16 mouse cellular contexts compared by ENCODE assay signal in the genomic region with DNA sequence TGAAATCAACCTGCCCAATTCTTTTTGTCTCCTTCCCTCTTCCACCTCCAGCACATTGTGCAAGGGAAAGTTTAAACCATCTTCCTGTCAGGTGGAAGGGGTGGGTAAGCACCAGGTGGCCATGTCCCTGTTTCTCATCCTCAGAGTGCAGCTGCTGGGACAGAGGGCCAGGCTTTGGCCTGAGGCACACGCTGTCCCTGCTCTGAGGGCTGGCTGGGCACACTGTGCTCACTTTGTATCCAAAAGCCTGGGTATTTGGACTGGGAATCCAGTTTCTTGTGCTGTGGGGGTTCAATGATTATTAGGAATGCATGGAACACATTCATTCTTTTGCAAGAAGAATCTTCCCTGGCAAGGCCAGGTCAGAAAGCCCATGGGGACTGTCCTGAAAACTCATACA.
DNase-seq lines count a peak whose midpoint lies in the region; ATAC-seq and TF ChIP-seq lines count a peak whose summit lies in the region.
"Had no signal": no experiment of that assay in that cellular context is flagged by ENCODE, and none has a peak within 500 bp of the region (broad histone marks: within the 10 kb centered on the region; RNA-seq: fewer than 3 reads in every experiment).

No protein-coding gene starts in this region.

- TF ChIP-seq CTCF in cerebellum, adult 2 months (IDR thresholded peaks at IDR 0.05; ENCODE audit: borderline replicate concordance, insufficient read depth, low read depth, low read length) = no peak
- no peak for TF ChIP-seq CTCF in intestine, postnatal 0 days (IDR thresholded peaks at IDR 0.05; ENCODE audit: low read depth)

- no peak overlapping the region for H3K4me3 ChIP-seq in cerebellum, adult 2 months (replicated peaks; ENCODE audit: insufficient read depth, low read depth, low read length)
- no peak overlapping the region for H3K4me3 ChIP-seq in intestine, postnatal 0 days (ENCODE audit: low read depth, low read length)
- H3K4me3 ChIP-seq: embryonic facial prominence, embryonic 10.5 days; megakaryocyte, embryonic 14.5 days had no signal

- ATAC-seq in intestine, postnatal 0 days = no peak

- no peak overlapping the region for H3K4me2 ChIP-seq in intestine, postnatal 0 days (replicated peaks; ENCODE audit: low read depth)

- 47% methylated on average over 1 of the region's 1 CpGs for WGBS in cerebellum, adult 2 months
- 100% methylated on average over 1 of the region's 1 CpGs for WGBS in intestine, postnatal 0 days

- peak; percentile 7 to 17 for DNase-seq in cerebellum, adult 2 months
- DNase-seq in cerebellum, adult 8-10 months = no peak
- peak; percentile 4 to 19 for DNase-seq in left cerebral cortex, adult 18-20 months (ENCODE audit: low spot score in 2 of 2)
- DNase-seq in left cerebral cortex, adult 8-10 months (ENCODE audit: low spot score in 2 of 2) = no peak
- DNase-seq in cerebellum, postnatal 25 days = peak; percentile 5 to 7
- DNase-seq in left cerebral cortex, postnatal 14 days (ENCODE audit: low spot score in 2 of 2) = peak; percentile 27
- DNase-seq in thymus, postnatal 10 days (ENCODE audit: low spot score in 2 of 2) = no peak
- DNase-seq: adrenal gland, adult 8-10 months; heart, postnatal 14 days; liver; lung, adult 2 months; right cerebral cortex, postnatal 25 days; thymus, postnatal 25 days had no signal

- H3K9me3 ChIP-seq in intestine, postnatal 0 days (ENCODE audit: control insufficient read depth) = no peaks in the 10 kb centered on the region
- H3K9me3 ChIP-seq: embryonic facial prominence, embryonic 10.5 days had no signal

- intact Hi-C loops in left cerebral cortex, postnatal 14 days (cut with DNase I) = no loop called here

- H3K9ac ChIP-seq in intestine, postnatal 0 days (ENCODE audit: low read depth, low read length) = no peak overlapping the region

- no peak for TF ChIP-seq POLR2A in cerebellum, adult 2 months (IDR thresholded peaks at IDR 0.05; ENCODE audit: borderline replicate concordance, insufficient read depth, low read length)

- H3K36me3 ChIP-seq in intestine, postnatal 0 days (ENCODE audit: control insufficient read depth, insufficient read depth) = no peaks in the 10 kb centered on the region
- H3K36me3 ChIP-seq: embryonic facial prominence, embryonic 10.5 days had no signal

- H3K4me1 ChIP-seq in cerebellum, adult 2 months (ENCODE audit: control insufficient read depth, insufficient read depth, low read length) = no peaks in the 10 kb centered on the region
- no peaks in the 10 kb centered on the region for H3K4me1 ChIP-seq in intestine, postnatal 0 days (replicated peaks; ENCODE audit: control insufficient read depth, insufficient read depth, low read length)
- H3K4me1 ChIP-seq: embryonic facial prominence, embryonic 10.5 days; megakaryocyte, embryonic 14.5 days had no signal

- no peaks in the 10 kb centered on the region for H3K27me3 ChIP-seq in cerebellum, adult 2 months (ENCODE audit: control insufficient read depth, insufficient read depth, low read length)
- H3K27me3 ChIP-seq in intestine, postnatal 0 days (replicated peaks; ENCODE audit: control insufficient read depth, insufficient read depth, low read length) = no peaks in the 10 kb centered on the region
- H3K27me3 ChIP-seq: megakaryocyte, embryonic 14.5 days had no signal

- no peak overlapping the region for H3K27ac ChIP-seq in cerebellum, adult 2 months (ENCODE audit: insufficient read depth, low read length)
- H3K27ac ChIP-seq in intestine, postnatal 0 days (ENCODE audit: low read depth, low read length) = no peak overlapping the region
- H3K27ac ChIP-seq: embryonic facial prominence, embryonic 10.5 days had no signal

Comparison
In these comparisons a context has a peak if more than half of its experiments do, and no peak if none do; other contexts are left out.
1. DNase-seq: peak in cerebellum, adult 2 months (2 of 2), left cerebral cortex, adult 18-20 months (2 of 2), cerebellum, postnatal 25 days (2 of 2) and left cerebral cortex, postnatal 14 days (2 of 2); none in cerebellum, adult 8-10 months (single experiment), left cerebral cortex, adult 8-10 months (0 of 2) and thymus, postnatal 10 days (0 of 2).